Mouse (Mus musculus): ENCODE data around the gene Mpped2.
A peak's percentile ranks its signal among the peaks of the same experiment; 100 is the strongest.

Mpped2 gene

DNA sequence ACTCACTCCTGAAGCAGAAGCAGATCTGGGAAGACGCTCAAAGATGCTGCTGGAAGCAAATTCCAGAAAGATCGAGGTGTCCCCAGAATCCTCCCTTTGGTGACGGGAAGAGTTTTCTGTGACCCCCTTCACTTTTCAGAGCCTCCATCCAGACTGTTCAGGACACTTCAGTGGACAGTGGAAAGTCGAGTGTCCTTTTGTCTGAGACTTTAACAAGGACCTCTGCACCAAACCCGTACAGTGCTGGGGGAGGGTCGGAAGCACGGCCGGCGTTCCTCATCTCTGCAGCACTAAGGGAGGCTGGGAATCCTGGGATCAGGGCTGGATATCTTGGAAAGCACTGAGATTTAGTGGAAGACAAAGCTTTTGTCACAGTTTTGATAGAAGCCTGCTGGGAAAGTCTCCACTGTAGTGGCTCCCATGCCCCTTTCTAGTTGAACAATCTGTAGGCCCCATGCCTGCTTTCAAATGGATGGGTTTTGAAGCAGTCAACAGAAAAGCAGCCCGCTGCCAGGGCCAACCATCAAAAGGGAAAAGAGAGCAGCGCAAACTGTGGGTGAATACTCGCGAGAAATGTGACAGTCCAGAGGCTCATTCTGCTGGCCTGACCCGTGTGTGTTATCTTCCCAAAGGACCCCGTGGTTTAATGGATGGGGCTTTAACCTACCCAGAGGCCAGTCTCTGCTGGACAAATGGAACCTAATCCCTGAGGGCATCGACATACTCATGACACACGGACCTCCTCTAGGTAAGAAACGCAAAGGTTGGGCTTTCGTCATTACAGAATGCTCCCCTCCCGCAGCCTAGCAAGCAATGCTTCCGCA lies 168.0 kb downstream of the Mpped2 start:
- no peak for DNase-seq

DNA sequence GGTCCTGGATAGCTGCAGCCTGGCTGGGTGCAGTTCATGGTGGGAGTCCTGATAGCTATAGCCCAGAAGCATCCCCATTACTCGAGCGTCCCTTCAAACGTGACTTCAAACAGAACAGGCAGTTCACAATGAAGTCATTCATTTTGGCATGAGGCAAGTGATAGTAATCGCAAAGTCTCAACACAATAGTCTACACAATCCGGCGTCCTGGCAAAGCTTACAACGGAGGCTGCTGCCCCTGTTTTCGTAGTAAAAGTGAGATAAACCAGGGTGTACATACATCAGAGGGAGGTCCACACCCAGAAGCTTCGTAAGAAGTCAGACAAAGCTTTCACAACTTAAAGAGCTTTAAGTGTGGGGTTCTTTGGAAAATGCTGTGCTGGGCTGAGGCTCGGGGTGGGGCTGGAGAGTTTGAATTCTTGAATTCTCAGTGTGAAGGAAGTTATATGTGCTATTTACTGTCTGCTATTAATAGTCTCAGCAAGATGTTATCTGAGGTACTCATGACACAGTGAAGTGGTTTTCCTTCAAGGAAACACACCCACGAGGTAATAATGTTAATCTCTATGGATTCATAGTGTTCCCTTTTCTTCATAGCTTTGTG lies 170.1 kb downstream of the Mpped2 start:
- peak; percentile 28 for DNase-seq

DNA sequence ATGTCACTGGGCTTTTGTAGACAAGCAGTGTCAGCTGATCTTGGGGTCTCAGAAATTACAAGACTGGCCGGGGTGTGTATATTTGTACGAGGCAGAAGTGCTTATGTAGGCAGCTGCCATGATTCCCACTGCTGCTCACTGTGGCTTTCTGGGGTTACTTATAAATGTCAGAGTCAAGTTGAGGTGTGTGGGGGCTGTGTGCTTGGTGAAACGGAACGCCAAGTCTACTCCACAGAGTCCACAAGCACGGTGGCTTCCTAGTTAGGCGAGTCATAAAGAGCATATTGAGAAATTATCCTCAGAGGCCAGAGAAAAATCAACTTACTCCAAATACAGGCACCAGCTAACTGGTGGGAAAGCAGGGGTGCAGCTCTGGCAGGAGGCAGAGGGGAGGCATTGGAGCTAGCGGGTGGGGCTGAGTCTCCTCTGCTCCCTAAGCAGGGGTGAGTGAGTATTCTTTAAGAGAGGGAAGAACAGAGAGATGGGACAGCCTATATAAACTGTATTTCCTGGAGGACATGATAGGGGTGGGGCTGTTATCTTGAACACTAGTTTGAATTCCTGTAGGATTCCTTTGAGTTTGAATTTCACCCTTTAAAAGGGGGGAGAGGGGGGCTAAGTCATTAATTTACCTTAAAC lies 172.2 kb downstream of the Mpped2 start:
- no peak for DNase-seq

DNA sequence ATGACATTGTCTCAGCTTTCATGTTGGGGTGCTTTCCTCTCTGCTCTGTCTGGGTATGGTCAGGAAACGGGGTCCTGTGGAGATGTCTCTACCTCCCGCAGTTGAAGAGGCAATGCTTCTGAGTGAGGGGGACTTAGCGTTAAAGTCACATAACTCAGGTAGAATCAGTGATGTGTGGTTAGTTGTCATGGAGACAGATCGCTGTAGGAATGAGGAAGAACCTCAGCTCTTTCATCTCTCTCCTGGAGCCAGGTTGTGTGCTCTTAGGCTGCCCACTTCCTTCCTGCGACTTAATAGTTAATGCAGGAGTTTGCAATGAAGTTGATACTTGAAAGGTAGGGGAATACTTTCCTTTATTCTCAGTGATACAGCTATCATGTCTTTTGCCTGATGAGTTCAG lies 173.2 kb downstream of the Mpped2 start:
- no peak for DNase-seq

DNA sequence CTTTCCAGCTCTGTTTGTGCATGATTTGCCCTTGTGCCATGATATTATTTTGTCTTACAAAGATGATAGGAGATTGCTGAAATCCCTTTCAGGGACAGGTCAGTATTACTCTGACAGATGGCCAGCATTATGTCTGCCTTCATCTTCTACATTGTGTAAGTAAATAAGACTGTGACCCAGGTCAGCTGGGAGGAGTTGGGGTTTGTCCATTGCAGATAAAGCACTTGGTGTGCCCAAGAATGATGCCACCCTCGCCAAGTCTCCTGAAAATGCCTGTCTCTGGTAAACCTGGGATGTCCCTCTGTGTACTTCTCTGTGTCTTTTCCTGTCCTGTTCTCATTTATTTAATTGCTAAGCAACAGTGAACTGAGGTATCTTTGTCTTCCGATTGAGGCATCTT lies 177.8 kb downstream of the Mpped2 start:
- no peak for DNase-seq

DNA sequence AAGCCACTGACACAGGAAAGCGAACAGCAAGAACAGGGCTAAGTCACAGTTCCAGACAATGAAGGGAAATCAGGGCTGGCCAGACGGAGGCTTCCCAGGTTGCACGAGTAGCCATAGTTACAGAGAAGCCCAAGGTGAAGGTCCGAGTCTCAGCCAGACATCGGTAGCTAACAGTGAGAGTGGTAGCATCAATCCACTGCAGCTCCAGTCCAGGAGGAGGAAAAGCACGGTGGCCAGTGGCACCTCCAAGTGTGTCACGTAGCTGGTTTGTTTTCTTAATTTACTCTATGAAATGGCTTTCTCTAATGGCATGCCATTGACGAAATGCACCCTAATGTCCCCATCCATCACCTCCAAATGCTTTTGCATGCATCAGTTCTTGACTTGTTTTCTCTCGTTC lies 180.1 kb downstream of the Mpped2 start:
- DNase-seq = no peak

DNA sequence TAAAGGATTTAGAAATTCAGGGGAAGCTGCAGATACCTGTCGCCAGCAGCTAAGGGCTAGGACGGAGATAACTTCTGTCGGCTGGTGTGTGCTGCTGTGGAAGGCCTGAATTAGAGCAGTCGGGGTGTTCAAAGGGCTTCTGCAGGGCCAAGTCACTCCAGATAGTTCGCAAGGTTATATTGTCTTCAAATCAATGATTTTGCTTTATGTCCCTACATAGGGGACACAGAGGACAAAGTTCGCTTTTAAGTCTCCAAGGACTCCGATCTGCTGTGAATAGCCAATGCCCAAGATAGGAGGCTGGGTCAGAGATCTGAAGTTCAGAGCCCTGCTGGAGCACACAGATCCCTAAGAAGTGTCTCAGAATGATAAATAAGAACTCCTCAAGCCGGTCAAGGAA lies 190.3 kb downstream of the Mpped2 start:
- no peak for DNase-seq

DNA sequence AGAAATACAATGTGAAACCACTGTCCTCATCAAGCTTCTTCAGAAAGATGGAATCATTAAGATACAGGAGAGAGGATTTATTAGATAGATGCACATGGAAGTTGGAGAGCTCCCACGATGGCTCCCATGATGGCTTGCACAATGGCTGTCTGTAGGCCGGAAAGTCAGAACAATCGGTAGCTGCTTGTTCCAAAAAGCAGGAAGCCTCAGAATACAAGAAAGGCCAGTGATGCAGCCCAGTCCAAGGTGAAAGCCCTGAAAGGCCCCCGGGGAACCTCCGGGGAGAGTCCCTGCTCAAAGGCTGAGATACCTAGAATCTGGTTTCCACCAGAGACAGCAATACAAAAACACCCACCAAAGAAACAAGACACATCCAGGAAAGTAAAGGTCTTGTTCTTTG lies 195.1 kb downstream of the Mpped2 start:
- no peak for DNase-seq

DNA sequence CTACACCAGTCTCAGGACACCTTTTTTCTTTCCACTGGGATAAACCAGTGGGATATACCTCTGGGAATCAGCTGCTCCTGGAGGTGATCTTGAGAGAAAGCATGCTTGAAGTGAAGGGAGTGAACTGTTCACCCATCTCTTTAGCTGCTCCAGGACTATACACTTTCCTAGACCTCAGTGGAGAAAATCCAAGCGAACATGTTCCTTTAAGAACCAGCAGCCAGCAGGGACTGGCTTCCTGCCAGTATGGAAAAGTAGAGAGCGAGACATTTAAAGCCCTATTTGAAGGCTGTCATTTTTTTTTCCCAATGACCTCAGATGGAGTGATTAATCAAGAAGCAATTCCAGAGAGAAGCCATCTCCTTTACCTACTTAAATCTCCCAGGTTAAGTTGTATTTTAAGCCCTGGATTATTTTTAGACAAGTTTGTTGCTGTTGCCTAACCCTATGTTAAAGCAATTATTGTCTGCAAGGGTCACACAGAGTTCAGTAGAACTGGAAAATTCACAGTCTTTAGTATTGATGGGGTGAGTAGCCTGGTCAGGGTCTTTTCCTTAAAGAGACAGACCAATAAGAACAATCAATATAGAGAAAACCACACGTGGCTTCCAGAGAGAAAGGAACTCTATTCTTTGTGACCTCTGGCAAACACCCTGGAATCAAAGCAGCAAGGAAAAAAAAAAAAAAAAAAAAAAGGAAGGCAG lies 196.4 kb downstream of the Mpped2 start:
- DNase-seq = peak; percentile 66

DNA sequence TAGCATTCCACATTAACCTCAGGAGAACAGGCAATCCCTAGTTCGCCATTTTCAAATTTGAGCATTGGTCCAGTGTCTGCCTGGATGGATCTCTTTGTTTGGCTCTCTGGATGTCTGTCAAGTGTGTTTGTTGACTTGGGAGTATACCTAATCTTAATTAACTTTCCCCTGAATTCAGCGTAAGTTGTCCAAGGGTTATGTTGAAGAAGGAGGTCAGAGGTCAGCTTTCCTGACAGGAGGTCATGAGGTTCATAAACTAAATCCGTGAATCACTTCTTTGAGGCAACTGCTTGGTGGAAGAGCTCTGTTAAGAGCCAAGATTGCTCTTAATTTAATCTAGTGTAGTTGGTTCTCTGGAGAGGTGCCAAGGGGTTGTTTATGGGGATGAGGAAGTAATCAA lies 200.3 kb downstream of the Mpped2 start:
- no peak for DNase-seq

DNA sequence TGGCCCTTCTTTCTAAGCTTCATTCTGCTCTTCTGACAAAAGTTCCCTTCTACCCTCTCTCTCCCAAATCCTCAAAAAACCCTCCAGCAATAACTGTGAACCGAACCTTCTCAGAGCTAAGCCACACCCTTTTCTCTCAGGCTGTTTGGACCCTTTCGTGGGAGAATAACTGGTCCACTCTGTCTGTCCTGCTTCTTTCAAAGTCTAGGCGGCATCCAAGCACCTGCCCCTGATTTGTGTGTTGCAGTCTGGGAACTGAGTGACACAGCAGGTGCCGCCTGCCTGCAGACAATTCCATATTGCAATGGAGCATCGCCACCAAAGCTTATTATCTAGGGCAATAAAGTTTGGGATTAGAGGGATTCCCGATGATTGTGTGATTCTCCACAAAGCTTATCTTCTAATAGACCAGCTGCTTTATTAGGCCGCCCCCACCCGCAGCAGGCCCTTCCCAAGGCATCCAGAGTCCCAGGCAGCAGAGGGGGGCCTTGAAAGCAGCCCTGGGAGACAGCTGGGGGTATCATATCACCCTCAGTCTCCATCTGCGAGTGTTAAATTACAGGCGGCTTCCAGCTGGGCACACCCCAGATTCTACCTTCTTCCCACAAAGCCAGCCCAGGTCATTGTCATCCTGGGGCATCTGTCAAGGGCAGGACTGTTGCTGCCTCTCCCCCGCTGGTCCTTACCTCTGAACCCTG lies 202.4 kb downstream of the Mpped2 start:
- DNase-seq = no peak

DNA sequence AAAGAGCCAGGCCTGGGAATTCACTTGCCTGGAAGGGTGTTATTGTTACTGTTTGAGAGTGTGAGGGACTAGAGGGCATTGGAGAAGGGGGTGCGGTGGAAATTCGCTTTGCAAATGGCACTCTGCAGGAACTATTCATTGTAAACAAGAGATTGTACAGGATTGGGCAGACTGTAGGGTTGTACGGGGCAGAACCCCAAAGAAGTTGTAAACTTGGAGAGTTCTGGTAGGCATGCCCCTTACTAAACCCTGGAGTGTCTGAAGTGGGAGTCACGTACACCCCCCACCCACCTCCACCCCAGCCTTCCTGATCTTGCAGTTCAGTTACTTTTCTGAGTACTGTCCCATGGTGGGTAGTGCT lies 202.9 kb downstream of the Mpped2 start:
- no peak for DNase-seq

DNA sequence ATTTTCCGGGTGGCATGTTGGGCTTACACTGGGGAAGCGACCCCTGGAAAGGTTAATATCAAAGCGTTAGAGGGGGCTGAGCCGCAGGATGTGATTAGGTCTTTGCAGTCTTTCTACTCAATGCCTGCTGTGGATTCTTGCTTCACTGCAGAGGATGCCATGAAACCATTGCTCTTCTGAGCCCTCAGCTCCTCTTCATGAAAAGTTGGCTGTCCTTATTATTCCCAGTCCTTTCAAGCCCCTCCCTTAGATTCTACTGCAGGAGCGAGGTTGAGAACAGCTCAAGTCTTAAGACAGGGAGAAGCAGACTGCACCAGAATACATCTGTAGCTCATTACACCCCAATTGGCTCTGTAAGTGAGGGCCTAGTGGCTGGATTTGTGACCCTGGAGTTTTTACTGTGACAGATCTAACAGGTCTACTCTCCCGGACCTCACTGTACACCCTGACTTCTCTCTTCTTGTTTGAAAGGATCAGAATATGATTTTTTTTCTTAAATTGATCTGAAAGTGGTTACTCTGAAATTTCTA lies 218.9 kb downstream of the Mpped2 start:
- DNase-seq = no peak
